Mouse (Mus musculus): ENCODE measurements at regions not wholly inside any gene's neighbourhood (a gene's known extent, or its start where the extent isn't known, plus 50 kb on each side); places are given as distances from the start of the nearest gene placed in this dataset.

GRCm38 (mm10) chr12:43831976-43832375 lies 378.1 kb downstream of the Dnajb9 start:
- no peaks in the 10 kb centered on the region for H3K36me3 ChIP-seq (replicated peaks)
- no peak for ATAC-seq (ENCODE audit: extremely low read depth, insufficient number of reproducible peaks, low FRiP score, poor library complexity, severe bottlenecking)

GRCm38 (mm10) chr12:43828641-43829040 lies 381.5 kb downstream of the Dnajb9 start:
- ATAC-seq (ENCODE audit: extremely low read depth, insufficient number of reproducible peaks, low FRiP score, poor library complexity, severe bottlenecking) (no peak), DNase-seq (ENCODE audit: low spot score) (no peak)
- Histone ChIP-seq H3K4me1 (ENCODE audit: insufficient read depth, low read depth, low read length) (no peaks in the 10 kb centered on the region), H3K27me3 (ENCODE audit: insufficient read depth, low read length) (no peaks in the 10 kb centered on the region), H3K9me3 (replicated peaks) (peaks cover 3% of the 10 kb centered on the region; the same call in 1 of the 2 replicates), H3K4me3 (ENCODE audit: low read depth, low read length) (no peak overlapping the region), H3K36me3 (replicated peaks) (no peaks in the 10 kb centered on the region)
- no peak for TF ChIP-seq GATA2 (IDR thresholded peaks at IDR 0.05; ENCODE audit: borderline replicate concordance, low read depth, low read length)
- TF ChIP-seq GATA1 (IDR thresholded peaks at IDR 0.05; ENCODE audit: borderline replicate concordance, low read length): no peak
- no peak for TF ChIP-seq POLR2AphosphoS5 (IDR thresholded peaks at IDR 0.05; ENCODE audit: insufficient replicate concordance, low read depth, low read length)
- TF ChIP-seq CTCF (IDR thresholded peaks at IDR 0.05; ENCODE audit: low read depth, low read length): no peak
- no peak for TF ChIP-seq TAL1 (conservative IDR thresholded peaks at IDR 0.05; ENCODE audit: low read depth, low read length)

More at GRCm38 (mm10) chr12:43831976-43832375, 378.1 kb downstream of the Dnajb9 start:
- TF ChIP-seq GATA1 (IDR thresholded peaks at IDR 0.05; ENCODE audit: borderline replicate concordance, low read length) (no peak), GATA2 (IDR thresholded peaks at IDR 0.05; ENCODE audit: borderline replicate concordance, low read depth, low read length) (no peak), CTCF (IDR thresholded peaks at IDR 0.05; ENCODE audit: low read depth, low read length) (no peak), POLR2AphosphoS5 (IDR thresholded peaks at IDR 0.05; ENCODE audit: insufficient replicate concordance, low read depth, low read length) (no peak), TAL1 (conservative IDR thresholded peaks at IDR 0.05; ENCODE audit: low read depth, low read length) (no peak)
- Histone ChIP-seq H3K27me3 (ENCODE audit: insufficient read depth, low read length) (no peaks in the 10 kb centered on the region), H3K9me3 (replicated peaks) (peaks cover 20% of the 10 kb centered on the region), H3K4me1 (ENCODE audit: insufficient read depth, low read depth, low read length) (no peaks in the 10 kb centered on the region), H3K4me3 (ENCODE audit: low read depth, low read length) (no peak overlapping the region)
- no peak for DNase-seq (ENCODE audit: low spot score)

- ATAC-seq (ENCODE audit: extremely low read depth, insufficient number of reproducible peaks, low FRiP score, poor library complexity, severe bottlenecking): no peak
- Histone ChIP-seq H3K9me3 (replicated peaks) (peaks cover 3% of the 10 kb centered on the region; the same call in 1 of the 2 replicates), H3K4me3 (ENCODE audit: low read depth, low read length) (no peak overlapping the region), H3K36me3 (replicated peaks) (no peaks in the 10 kb centered on the region), H3K4me1 (ENCODE audit: insufficient read depth, low read depth, low read length) (no peaks in the 10 kb centered on the region), H3K27me3 (ENCODE audit: insufficient read depth, low read length) (no peaks in the 10 kb centered on the region)
- DNase-seq (ENCODE audit: low spot score): no peak
- TF ChIP-seq GATA2 (IDR thresholded peaks at IDR 0.05; ENCODE audit: borderline replicate concordance, low read depth, low read length) (no peak), CTCF (IDR thresholded peaks at IDR 0.05; ENCODE audit: low read depth, low read length) (no peak), TAL1 (conservative IDR thresholded peaks at IDR 0.05; ENCODE audit: low read depth, low read length) (no peak), GATA1 (IDR thresholded peaks at IDR 0.05; ENCODE audit: borderline replicate concordance, low read length) (no peak), POLR2AphosphoS5 (IDR thresholded peaks at IDR 0.05; ENCODE audit: insufficient replicate concordance, low read depth, low read length) (no peak)
These were observed 382.2 kb downstream of the Dnajb9 start for GRCm38 (mm10) chr12:43827901-43828300.

GRCm38 (mm10) chr12:43827296-43827695 lies 382.8 kb downstream of the Dnajb9 start:
- no peak for TF ChIP-seq TAL1 (conservative IDR thresholded peaks at IDR 0.05; ENCODE audit: low read depth, low read length)
- no peak for TF ChIP-seq GATA2 (IDR thresholded peaks at IDR 0.05; ENCODE audit: borderline replicate concordance, low read depth, low read length)
- TF ChIP-seq GATA1 (IDR thresholded peaks at IDR 0.05; ENCODE audit: borderline replicate concordance, low read length): no peak
- TF ChIP-seq CTCF (IDR thresholded peaks at IDR 0.05; ENCODE audit: low read depth, low read length): no peak
- TF ChIP-seq POLR2AphosphoS5 (IDR thresholded peaks at IDR 0.05; ENCODE audit: insufficient replicate concordance, low read depth, low read length): no peak
- Histone ChIP-seq H3K4me1 (ENCODE audit: insufficient read depth, low read depth, low read length) (no peaks in the 10 kb centered on the region), H3K4me3 (ENCODE audit: low read depth, low read length) (no peak overlapping the region), H3K9me3 (replicated peaks) (peaks cover 3% of the 10 kb centered on the region; the same call in 1 of the 2 replicates), H3K36me3 (replicated peaks) (no peaks in the 10 kb centered on the region), H3K27me3 (ENCODE audit: insufficient read depth, low read length) (no peaks in the 10 kb centered on the region)
- ATAC-seq (ENCODE audit: extremely low read depth, insufficient number of reproducible peaks, low FRiP score, poor library complexity, severe bottlenecking) (no peak), DNase-seq (ENCODE audit: low spot score) (no peak)

- TF ChIP-seq GATA1 (IDR thresholded peaks at IDR 0.05; ENCODE audit: borderline replicate concordance, low read length): no peak
- TF ChIP-seq CTCF (IDR thresholded peaks at IDR 0.05; ENCODE audit: low read depth, low read length): no peak
- no peak for TF ChIP-seq POLR2AphosphoS5 (IDR thresholded peaks at IDR 0.05; ENCODE audit: insufficient replicate concordance, low read depth, low read length)
- no peak for TF ChIP-seq GATA2 (IDR thresholded peaks at IDR 0.05; ENCODE audit: borderline replicate concordance, low read depth, low read length)
- TF ChIP-seq TAL1 (conservative IDR thresholded peaks at IDR 0.05; ENCODE audit: low read depth, low read length): no peak
- DNase-seq (ENCODE audit: low spot score) (no peak), ATAC-seq (ENCODE audit: extremely low read depth, insufficient number of reproducible peaks, low FRiP score, poor library complexity, severe bottlenecking) (no peak)
- no peaks in the 10 kb centered on the region for H3K36me3 ChIP-seq (replicated peaks)
- peaks cover 4% of the 10 kb centered on the region; the same call in 1 of the 2 replicates for H3K9me3 ChIP-seq (replicated peaks)
- H3K4me1 ChIP-seq (ENCODE audit: insufficient read depth, low read depth, low read length): no peaks in the 10 kb centered on the region
- H3K4me3 ChIP-seq (ENCODE audit: low read depth, low read length): no peak overlapping the region
- H3K27me3 ChIP-seq (ENCODE audit: insufficient read depth, low read length): no peaks in the 10 kb centered on the region
These were observed 396.6 kb downstream of the Dnajb9 start for GRCm38 (mm10) chr12:43813559-43813958.

- DNase-seq (ENCODE audit: low spot score): no peak
- TF ChIP-seq POLR2AphosphoS5 (IDR thresholded peaks at IDR 0.05; ENCODE audit: insufficient replicate concordance, low read depth, low read length) (no peak), GATA1 (IDR thresholded peaks at IDR 0.05; ENCODE audit: borderline replicate concordance, low read length) (no peak), GATA2 (IDR thresholded peaks at IDR 0.05; ENCODE audit: borderline replicate concordance, low read depth, low read length) (no peak), CTCF (IDR thresholded peaks at IDR 0.05; ENCODE audit: low read depth, low read length) (no peak), TAL1 (conservative IDR thresholded peaks at IDR 0.05; ENCODE audit: low read depth, low read length) (no peak)
- no peaks in the 10 kb centered on the region for H3K9me3 ChIP-seq (replicated peaks)
- no peaks in the 10 kb centered on the region for H3K36me3 ChIP-seq (replicated peaks)
- no peak overlapping the region for H3K4me3 ChIP-seq (ENCODE audit: low read depth, low read length)
- H3K4me1 ChIP-seq (ENCODE audit: insufficient read depth, low read depth, low read length): no peaks in the 10 kb centered on the region
- ATAC-seq (ENCODE audit: extremely low read depth, insufficient number of reproducible peaks, low FRiP score, poor library complexity, severe bottlenecking): no peak
- no peaks in the 10 kb centered on the region for H3K27me3 ChIP-seq (ENCODE audit: insufficient read depth, low read length)
These were observed 437.4 kb downstream of the Dnajb9 start for GRCm38 (mm10) chr12:43772766-43773165.
